Mouse (Mus musculus) MEL (cell line): ENCODE measurements around the gene Gm10961.

Experiments used
- E2F4 ChIP-seq: IDR thresholded peaks from 2 replicates; pipeline ENCODE4 v1.6.1; 2011; ENCODE audit warnings: low read depth, low read length, improper control_type of control experiment, borderline replicate concordance
- POLR2A ChIP-seq, 2 experiments: IDR thresholded peaks; 2 replicates each; pipeline ENCODE4 v1.6.1; 2011 to 2012; ENCODE audit warnings: low read length in 2 of 2, mild to moderate bottlenecking in 2 of 2, control low read depth in 1 of 2, improper control_type of control experiment in 1 of 2, low read depth in 1 of 2, moderate library complexity in 1 of 2; ENCODE audit not compliant: control insufficient read depth in 1 of 2, insufficient read depth in 1 of 2, poor library complexity in 1 of 2
- RCOR1 ChIP-seq: IDR thresholded peaks from 2 replicates; pipeline ENCODE4 v1.6.1; 2012; ENCODE audit warnings: low read depth, mild to moderate bottlenecking, inconsistent platforms, low read length, improper control_type of control experiment
- UBTF ChIP-seq: IDR thresholded peaks from 2 replicates; pipeline ENCODE4 v1.6.1; 2012; ENCODE audit warnings: low read depth, mild to moderate bottlenecking, inconsistent platforms, low read length, improper control_type of control experiment, moderate library complexity, borderline replicate concordance; ENCODE audit not compliant: insufficient read depth
- ZC3H11A ChIP-seq: IDR thresholded peaks from 2 replicates; pipeline ENCODE4 v1.6.1; 2012; ENCODE audit warnings: low read depth, mild to moderate bottlenecking, inconsistent platforms, low read length, improper control_type of control experiment

DNA sequence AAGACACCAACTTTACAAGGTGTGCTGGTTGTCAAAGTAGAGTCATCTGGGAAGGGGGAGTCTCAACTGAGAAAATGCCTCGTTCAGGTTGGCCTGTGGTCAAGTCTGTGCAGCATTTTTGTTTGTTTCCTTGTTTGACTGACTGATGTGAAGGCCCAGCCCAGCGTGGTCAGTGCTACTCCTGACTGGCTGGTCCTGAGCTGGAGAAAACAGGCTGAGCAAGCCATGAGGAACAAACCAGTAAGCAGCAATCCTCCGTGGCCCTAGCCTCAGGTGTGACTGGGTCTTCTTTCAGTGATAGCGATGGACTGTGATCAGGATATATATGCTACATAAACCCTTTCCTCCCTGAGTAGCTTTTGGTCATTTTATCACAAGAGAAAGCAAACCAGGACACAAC, 25.8 kb downstream of the Gm10961 start:
- TF ChIP-seq UBTF, result no peak
- TF ChIP-seq ZC3H11A, result no peak
- no peak for TF ChIP-seq POLR2A (IDR thresholded peaks at IDR 0.05; ENCODE audit: control insufficient read depth in 1 of 2, insufficient read depth in 1 of 2, low read depth in 1 of 2, low read length in 2 of 2, poor library complexity in 1 of 2)
- no peak for TF ChIP-seq E2F4
- no peak for TF ChIP-seq RCOR1
